Mouse (Mus musculus) MEL (cell line): ENCODE data around the gene Cd72. TPM values are rescaled to one million over a fixed set of nuclear protein-coding genes. Genes with fewer than 3 reads are reported as not detected.

ENCODE experiments used
- DNase-seq: peaks from one replicate; pipeline ENCODE4 v3.0.0; 2011; ENCODE audit warnings: low read depth, low spot score
- H3K27ac ChIP-seq: 2 replicates; pipeline ENCODE4 v1.5.1; 2012; ENCODE audit warnings: low read depth, mild to moderate bottlenecking, control low read depth, low read length, moderate library complexity; ENCODE audit not compliant: control insufficient read depth
- H3K27me3 ChIP-seq, 2 experiments: fragments of 150-350 bp in 1 of 2; sonication (generic) in 1 of 2; 2 replicates each; pipeline ENCODE4 v1.6.1; 2012; ENCODE audit warnings: low read length in 2 of 2, mild to moderate bottlenecking in 2 of 2, improper control_type of control experiment in 1 of 2, moderate library complexity in 1 of 2; ENCODE audit not compliant: insufficient read depth in 2 of 2, control insufficient read depth in 1 of 2
- H3K36me3 ChIP-seq, 2 experiments: 2 replicates each; pipeline ENCODE4 v1.6.1; 2012 to 2014; ENCODE audit warnings: low read length in 2 of 2, improper control_type of control experiment in 1 of 2, inconsistent platforms in 1 of 2, mild to moderate bottlenecking in 1 of 2; ENCODE audit not compliant: insufficient read depth in 2 of 2, control insufficient read depth in 1 of 2
- H3K4me1 ChIP-seq, 2 experiments: fragments of 150-350 bp in 1 of 2; sonication (generic) in 1 of 2; 2 replicates each; pipeline ENCODE4 v1.6.1; 2012; ENCODE audit warnings: low read length in 2 of 2, improper control_type of control experiment in 1 of 2, mild to moderate bottlenecking in 1 of 2; ENCODE audit not compliant: insufficient read depth in 2 of 2, control insufficient read depth in 1 of 2
- H3K4me3 ChIP-seq, 2 experiments: fragments of 150-350 bp in 1 of 2; sonication (generic) in 1 of 2; 2 replicates each; pipeline ENCODE4 v1.5.1; 2012; ENCODE audit warnings: low read depth in 2 of 2, low read length in 2 of 2, mild to moderate bottlenecking in 2 of 2, moderate library complexity in 2 of 2, control low read depth in 1 of 2, improper control_type of control experiment in 1 of 2; ENCODE audit not compliant: control insufficient read depth in 1 of 2, insufficient read depth in 1 of 2
- H3K79me2 ChIP-seq: 2 replicates; pipeline ENCODE4 v1.6.1; 2012; ENCODE audit warnings: mild to moderate bottlenecking, low read length, moderate library complexity; ENCODE audit not compliant: control insufficient read depth, poor library complexity, insufficient read depth
- H3K9ac ChIP-seq: 2 replicates; pipeline ENCODE4 v1.6.1; 2012; ENCODE audit warnings: low read depth, mild to moderate bottlenecking, control low read depth, low read length, moderate library complexity; ENCODE audit not compliant: control insufficient read depth, poor library complexity, severe bottlenecking
- H3K9me3 ChIP-seq: fragments of 150-350 bp; sonication (generic); replicated peaks from 2 replicates; pipeline ENCODE4 v1.6.1; 2012; ENCODE audit warnings: mild to moderate bottlenecking, low read length, improper control_type of control experiment, moderate library complexity; ENCODE audit not compliant: insufficient read depth
- BHLHE40 ChIP-seq: IDR thresholded peaks from 2 replicates; pipeline ENCODE4 v1.6.1; 2012; ENCODE audit warnings: low read depth, mild to moderate bottlenecking, inconsistent platforms, low read length, improper control_type of control experiment, borderline replicate concordance
- CHD1 ChIP-seq: IDR thresholded peaks from 2 replicates; pipeline ENCODE4 v1.6.1; 2012; ENCODE audit warnings: low read depth, mild to moderate bottlenecking, inconsistent platforms, low read length, improper control_type of control experiment
- CTCF ChIP-seq, 3 experiments: IDR thresholded peaks in 2 of 3; conservative IDR thresholded peaks in 1 of 3; 2 replicates each; pipeline ENCODE4 v1.5.1; 2011 to 2012; ENCODE audit warnings: low read length in 3 of 3, low read depth in 2 of 3, mild to moderate bottlenecking in 2 of 3, improper control_type of control experiment in 1 of 3, inconsistent platforms in 1 of 3, mixed read lengths in 1 of 3, moderate library complexity in 1 of 3; ENCODE audit not compliant: control insufficient read depth in 1 of 3, insufficient read depth in 1 of 3, poor library complexity in 1 of 3, severe bottlenecking in 1 of 3
- HCFC1 ChIP-seq: IDR thresholded peaks from 2 replicates; pipeline ENCODE4 v1.6.1; 2012; ENCODE audit warnings: low read depth, mild to moderate bottlenecking, inconsistent platforms, low read length, improper control_type of control experiment, moderate library complexity
- JUND ChIP-seq: IDR thresholded peaks from 2 replicates; pipeline ENCODE4 v1.6.1; 2011; ENCODE audit warnings: low read depth, mild to moderate bottlenecking, improper control_type of control experiment, low read length
- KAT2A ChIP-seq: conservative IDR thresholded peaks from 2 replicates; pipeline ENCODE4 v1.6.1; 2012; ENCODE audit warnings: low read depth, low read length, improper control_type of control experiment, inconsistent platforms
- MAFK ChIP-seq: IDR thresholded peaks from 2 replicates; pipeline ENCODE4 v1.6.1; 2011; ENCODE audit warnings: low read depth, mild to moderate bottlenecking, low read length, improper control_type of control experiment, borderline replicate concordance
- MAX ChIP-seq: IDR thresholded peaks from 2 replicates; pipeline ENCODE4 v1.6.1; 2011; ENCODE audit warnings: low read length, improper control_type of control experiment
- MEF2A ChIP-seq: IDR thresholded peaks from 2 replicates; pipeline ENCODE4 v1.6.1; 2014; ENCODE audit warnings: low read depth, mild to moderate bottlenecking, inconsistent platforms, low read length, improper control_type of control experiment; ENCODE audit not compliant: poor library complexity, insufficient replicate concordance, severe bottlenecking; ENCODE audit errors: extremely low read depth
- NRF1 ChIP-seq: IDR thresholded peaks from 2 replicates; pipeline ENCODE4 v1.6.1; 2014; ENCODE audit warnings: low read depth, mild to moderate bottlenecking, inconsistent platforms, low read length, improper control_type of control experiment, moderate library complexity; ENCODE audit not compliant: poor library complexity, insufficient read depth, severe bottlenecking
- POLR2A ChIP-seq, 2 experiments: IDR thresholded peaks; 2 replicates each; pipeline ENCODE4 v1.6.1; 2011 to 2012; ENCODE audit warnings: low read length in 2 of 2, mild to moderate bottlenecking in 2 of 2, control low read depth in 1 of 2, improper control_type of control experiment in 1 of 2, low read depth in 1 of 2, moderate library complexity in 1 of 2; ENCODE audit not compliant: control insufficient read depth in 1 of 2, insufficient read depth in 1 of 2, poor library complexity in 1 of 2
- POLR2AphosphoS5 ChIP-seq: IDR thresholded peaks from 2 replicates; pipeline ENCODE4 v1.6.1; 2012; ENCODE audit warnings: low read depth, borderline replicate concordance, mild to moderate bottlenecking, inconsistent platforms, low read length, moderate library complexity, mixed read lengths
- TAL1 ChIP-seq: IDR thresholded peaks from 2 replicates; pipeline ENCODE4 v1.6.1; 2012; ENCODE audit warnings: mild to moderate bottlenecking, inconsistent platforms, low read length, moderate library complexity, mixed read lengths
- TCF12 ChIP-seq: IDR thresholded peaks from 2 replicates; pipeline ENCODE4 v1.6.1; 2014; ENCODE audit warnings: low read depth, mild to moderate bottlenecking, inconsistent platforms, low read length, improper control_type of control experiment, moderate library complexity
- USF1 ChIP-seq: IDR thresholded peaks from 2 replicates; pipeline ENCODE4 v1.6.1; 2014; ENCODE audit warnings: low read depth, mild to moderate bottlenecking, inconsistent platforms, low read length, improper control_type of control experiment, moderate library complexity
- ZC3H11A ChIP-seq: IDR thresholded peaks from 2 replicates; pipeline ENCODE4 v1.6.1; 2012; ENCODE audit warnings: low read depth, mild to moderate bottlenecking, inconsistent platforms, low read length, improper control_type of control experiment
- ZMIZ1 ChIP-seq: IDR thresholded peaks from 2 replicates; pipeline ENCODE4 v1.6.1; 2012; ENCODE audit warnings: low read depth, mild to moderate bottlenecking, inconsistent platforms, low read length, improper control_type of control experiment, moderate library complexity
- ZNF384 ChIP-seq: IDR thresholded peaks from 2 replicates; pipeline ENCODE4 v1.6.1; 2012; ENCODE audit warnings: low read depth, mild to moderate bottlenecking, inconsistent platforms, low read length, improper control_type of control experiment
- polyA plus RNA-seq, 2 experiments: library from polyadenylated mRNA; stranded (reverse) in 1 of 2; unstranded in 1 of 2; fragments of >175 nt in 1 of 2; fragments of >200 nt in 1 of 2; gene quantifications; 2 replicates each; pipeline versions ENCODE4 v1.2.1 to v1.2.4; 2012; ENCODE audit warnings: low replicate concordance in 2 of 2, low read depth in 1 of 2; ENCODE audit not compliant: insufficient read length in 2 of 2, insufficient read depth in 1 of 2, missing spikeins in 1 of 2
- total RNA-seq: library from RNA; depleted of rRNA; stranded (reverse); fragments of 300-350 nt; gene quantifications from 2 replicates; pipeline ENCODE4 v1.2.3, GENCODE M21; 2012

Cd72 gene
- total and polyA plus RNA-seq, 3 experiments: 1.3 to 2.4 TPM; not detected in 1

DNA sequence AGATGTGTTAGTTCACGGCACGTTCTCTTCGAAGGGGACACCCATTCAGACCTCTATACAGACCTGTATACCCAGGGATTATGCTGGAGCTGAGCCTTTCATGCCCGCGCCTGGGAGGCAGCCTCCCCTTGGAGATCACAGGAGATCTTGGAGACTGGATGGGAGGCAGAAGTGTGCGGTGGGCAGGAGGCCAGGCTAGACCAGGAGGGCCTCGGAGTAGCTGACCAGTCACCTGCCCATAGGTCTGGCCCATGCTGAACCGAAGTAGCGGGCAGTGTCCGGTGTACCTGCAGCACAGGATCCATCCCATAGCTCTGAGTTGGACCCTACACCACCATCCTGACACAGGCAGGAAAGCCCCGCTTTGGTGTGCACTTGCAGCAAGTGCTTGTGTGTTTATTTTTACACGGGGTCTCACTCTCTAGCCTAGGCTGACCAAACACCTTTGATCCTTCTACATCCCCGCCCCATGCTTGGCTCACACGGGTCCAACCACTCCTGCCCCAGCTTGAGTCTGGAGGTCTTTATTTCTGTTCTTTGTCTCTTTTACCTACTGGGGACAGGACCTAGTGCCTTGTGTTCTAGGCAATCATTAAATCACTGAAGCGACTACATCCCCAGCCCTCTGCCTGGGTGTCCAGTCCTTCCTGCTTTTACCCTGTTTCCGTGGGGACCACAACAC is 26.1 kb downstream of the Cd72 start (continued):
- no peak for TF ChIP-seq USF1

DNA sequence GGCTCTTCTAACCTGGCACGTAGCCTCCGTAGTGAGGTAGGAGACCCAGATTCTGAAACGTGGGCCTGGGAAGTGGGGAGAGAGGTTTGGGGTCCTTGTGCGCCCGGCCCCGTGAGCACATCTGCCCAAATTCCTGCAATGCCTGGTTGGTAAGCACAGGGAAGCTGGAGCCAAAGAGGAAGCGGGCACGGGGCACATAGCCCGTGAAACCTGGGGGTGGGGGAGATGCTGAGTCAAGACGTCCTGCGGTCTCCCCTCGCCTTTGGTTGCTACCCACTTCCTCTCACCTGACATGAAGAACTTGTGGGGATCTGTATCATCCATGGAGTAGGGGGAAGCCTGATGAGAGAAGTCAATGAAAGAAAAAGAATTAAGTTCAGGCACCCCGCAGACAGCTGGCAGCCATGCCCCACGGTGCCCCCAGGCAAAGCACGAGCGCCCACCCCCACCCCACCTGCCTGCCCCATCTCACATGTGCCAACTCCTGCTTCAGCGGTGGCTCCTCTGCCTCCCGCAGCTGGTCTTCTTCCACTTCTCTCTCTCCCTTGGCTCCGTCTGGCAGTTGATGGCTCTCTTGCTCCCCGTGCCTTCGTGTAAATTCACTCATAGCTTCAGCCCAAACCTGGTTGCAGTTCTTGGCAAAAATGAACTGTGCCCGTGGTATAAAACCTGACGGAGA is 26.8 kb downstream of the Cd72 start:
- H3K4me3 ChIP-seq: no peak overlapping the region
- DNase-seq: no peak
- H3K4me1 ChIP-seq: no peaks in the 10 kb centered on the region
- no peak overlapping the region for H3K9ac ChIP-seq
- no peaks in the 10 kb centered on the region for H3K79me2 ChIP-seq
- H3K27me3 ChIP-seq: no peaks in the 10 kb centered on the region
- H3K27ac ChIP-seq: no peak overlapping the region
- no peaks in the 10 kb centered on the region; a peak in 1 of 4 replicates for H3K36me3 ChIP-seq
- no peak for TF ChIP-seq HCFC1
- no peak for TF ChIP-seq USF1
- no peak for TF ChIP-seq ZC3H11A
- TF ChIP-seq POLR2AphosphoS5: no peak
- no peak for TF ChIP-seq MEF2A
- no peak for TF ChIP-seq BHLHE40
- no peak for TF ChIP-seq POLR2A (IDR thresholded peaks at IDR 0.05; ENCODE audit: control insufficient read depth in 1 of 2, insufficient read depth in 1 of 2, low read depth in 1 of 2, low read length in 2 of 2, poor library complexity in 1 of 2)
- no peak for TF ChIP-seq KAT2A
- no peak for TF ChIP-seq ZNF384
- TF ChIP-seq ZMIZ1: no peak
- no peak for TF ChIP-seq MAX
- no peak for TF ChIP-seq CTCF (IDR thresholded peaks at IDR 0.05 in 2 of 3, conservative IDR thresholded peaks at IDR 0.05 in 1 of 3; ENCODE audit: control insufficient read depth in 1 of 3, insufficient read depth in 1 of 3, low read depth in 2 of 3, low read length in 3 of 3, poor library complexity in 1 of 3, severe bottlenecking in 1 of 3)
- no peak for TF ChIP-seq TCF12
- TF ChIP-seq MAFK: no peak
- no peak for TF ChIP-seq JUND
- no peak for TF ChIP-seq TAL1
- TF ChIP-seq CHD1: no peak
- TF ChIP-seq NRF1: no peak
- no peaks in the 10 kb centered on the region for H3K9me3 ChIP-seq
